Mouse (Mus musculus) small intestine, adult 2 months (tissue): ENCODE data around the gene Gucy1a1.

ENCODE experiments used
- CTCF ChIP-seq: fragments of 200-500 bp; IDR thresholded peaks from 2 replicates; pipeline ENCODE4 v1.5.1; 2012; ENCODE audit warnings: low read depth, mild to moderate bottlenecking, control low read depth, inconsistent platforms, low read length, moderate library complexity, mixed read lengths; ENCODE audit not compliant: insufficient replicate concordance, insufficient read length; ENCODE audit errors: extremely low read depth
- POLR2A ChIP-seq: fragments of 200-500 bp; IDR thresholded peaks from 2 replicates; pipeline ENCODE4 v1.6.1; 2012; ENCODE audit warnings: low read depth, mild to moderate bottlenecking, control low read depth, inconsistent platforms, low read length, moderate library complexity

GRCm38 (mm10) chr3:82104229-82104628 lies 41.4 kb downstream of the Gucy1a1 start:
- TF ChIP-seq CTCF = no peak
- no peak for TF ChIP-seq POLR2A
